Mouse (Mus musculus): ENCODE measurements around the gene Unc5cl. TPM values are rescaled to one million over a fixed set of nuclear protein-coding genes. Genes with fewer than 3 reads are reported as not detected.

Gene Unc5cl
- 0.17 and 0.50 TPM in 2 replicates for polyA plus RNA-seq (2014; fragmentation: Nextera tagmentation; extraction: Ambion mirVana)

DNA sequence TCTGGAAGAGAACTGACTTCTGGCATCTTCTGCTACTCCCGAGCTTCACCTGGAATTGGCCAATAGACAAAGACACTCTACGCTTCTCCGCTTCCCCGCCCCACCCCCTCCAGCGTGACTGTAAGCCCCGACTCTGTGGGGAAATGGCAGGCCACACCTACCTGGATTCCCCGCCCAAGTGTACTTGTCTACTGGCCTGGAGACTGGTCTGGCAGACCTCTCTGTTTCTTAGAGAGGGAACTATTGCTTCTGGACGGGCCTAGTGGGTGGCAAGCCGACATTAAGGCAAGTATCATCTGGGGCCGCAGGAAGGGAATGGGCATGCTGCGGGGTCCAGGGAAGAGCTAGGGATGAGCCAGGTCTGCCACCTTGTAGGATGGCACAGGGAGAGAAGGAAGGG lies at the start of gene Unc5cl:
Gene Unc5cl, plus strand, starts transcription at position 214 of the 400 bp plus-strand sequence.
- no peaks in the 10 kb centered on the region for H3K27me3 ChIP-seq (replicated peaks; ENCODE audit: control insufficient read depth, insufficient read depth, low read length)
- DNase-seq (ENCODE audit: low spot score) (no peak), ATAC-seq (no peak)
- no peaks in the 10 kb centered on the region for H3K9me3 ChIP-seq (replicated peaks; ENCODE audit: control insufficient read depth, low read length)
- H3K4me3 ChIP-seq (ENCODE audit: low read depth, low read length), result no peak within 1 kb of the TSS
- WGBS, result 52% methylated on average over 11 of the region's 11 CpGs
- no peak within 1 kb of the TSS for H3K27ac ChIP-seq (ENCODE audit: low read depth, low read length)
- no peaks in the 10 kb centered on the region for H3K36me3 ChIP-seq (ENCODE audit: control insufficient read depth, insufficient read depth, low read length)
- no peak within 1 kb of the TSS for H3K4me2 ChIP-seq (ENCODE audit: low read length)
- peaks cover 4% of the 10 kb centered on the region; the same call in 1 of the 2 replicates for H3K4me1 ChIP-seq (ENCODE audit: control insufficient read depth, insufficient read depth, low read length)
- no peak within 1 kb of the TSS for H3K9ac ChIP-seq (ENCODE audit: low read length)

GRCm38 (mm10) chr17:48407154-48407553 lies 47.5 kb upstream of the Unc5cl start:
- Histone ChIP-seq H3K9me3 (replicated peaks; ENCODE audit: control insufficient read depth, low read length) (no peaks in the 10 kb centered on the region), H3K4me3 (ENCODE audit: low read depth, low read length) (peak overlapping the region; percentile 87; the same call in 1 of the 2 replicates), H3K27me3 (replicated peaks; ENCODE audit: control insufficient read depth, insufficient read depth, low read length) (no peaks in the 10 kb centered on the region), H3K36me3 (ENCODE audit: control insufficient read depth, insufficient read depth, low read length) (0 out of 2 replicates have a peak, but pooled peaks cover 4% of the 10 kb centered on the region), H3K4me2 (ENCODE audit: low read length) (peak overlapping the region; percentile 89), H3K9ac (ENCODE audit: low read length) (peak overlapping the region; percentile 99; the same call in 1 of the 2 replicates), H3K4me1 (ENCODE audit: control insufficient read depth, insufficient read depth, low read length) (peaks cover 20% of the 10 kb centered on the region), H3K27ac (ENCODE audit: low read depth, low read length) (0 out of 2 replicates have a peak overlapping the region, but pooled peaks have one; percentile 11)
- ATAC-seq (no peak), DNase-seq (ENCODE audit: low spot score) (peak; percentile 10)
- 79% methylated on average over 4 of the region's 4 CpGs for WGBS

DNA sequence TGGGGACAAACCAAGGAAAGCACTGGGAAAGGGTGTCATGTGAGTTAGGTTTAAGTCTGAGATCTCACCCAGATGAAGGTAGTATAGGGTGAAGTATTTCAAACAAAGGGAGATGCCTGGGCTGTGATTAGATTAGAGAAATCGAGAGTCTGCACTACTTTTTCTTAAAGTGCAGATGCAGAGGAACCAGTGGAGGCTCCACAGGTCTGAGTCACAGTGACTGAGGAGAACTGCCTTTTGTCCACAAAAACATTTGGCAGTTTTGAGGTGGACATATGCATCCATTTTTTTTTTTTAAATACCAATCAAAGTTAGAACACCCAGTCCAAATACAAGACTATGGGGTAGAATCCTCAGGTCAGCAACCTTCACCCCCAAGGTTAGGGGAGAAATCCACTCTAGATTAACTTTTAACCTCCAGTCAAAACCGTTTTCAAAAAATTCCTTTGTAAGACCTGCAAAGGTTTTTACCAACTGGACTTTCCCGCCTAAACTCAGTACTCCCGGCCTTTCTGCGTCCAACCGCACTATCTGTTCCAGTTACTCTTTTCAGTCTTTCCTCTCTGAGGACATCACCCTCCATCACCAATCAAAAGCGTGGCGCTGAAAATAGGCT lies 46.7 kb upstream of the Unc5cl start:
- ATAC-seq, result no peak
- Histone ChIP-seq H3K27ac (ENCODE audit: low read depth, low read length) (peak overlapping the region; percentile 100), H3K4me2 (ENCODE audit: low read length) (peak overlapping the region; percentile 89), H3K4me3 (ENCODE audit: low read depth, low read length) (peak overlapping the region; percentile 87), H3K4me1 (ENCODE audit: control insufficient read depth, insufficient read depth, low read length) (peaks cover 20% of the 10 kb centered on the region), H3K27me3 (replicated peaks; ENCODE audit: control insufficient read depth, insufficient read depth, low read length) (no peaks in the 10 kb centered on the region), H3K36me3 (ENCODE audit: control insufficient read depth, insufficient read depth, low read length) (0 out of 2 replicates have a peak, but pooled peaks cover 9% of the 10 kb centered on the region), H3K9me3 (replicated peaks; ENCODE audit: control insufficient read depth, low read length) (no peaks in the 10 kb centered on the region), H3K9ac (ENCODE audit: low read length) (peak overlapping the region; percentile 99)
- no peak for DNase-seq (ENCODE audit: low spot score)
- 6% methylated on average over 8 of the region's 8 CpGs for WGBS

- peak; percentile 27 for ATAC-seq
- under 1% methylated on average over 45 of the region's 47 CpGs for whole genome bisulfite sequencing
- H3K27me3 ChIP-seq (replicated peaks; ENCODE audit: control insufficient read depth, insufficient read depth, low read length), result no peaks in the 10 kb centered on the region
These were observed 46.0 kb upstream of the Unc5cl start for GRCm38 (mm10) chr17:48408526-48409291.

GRCm38 (mm10) chr17:48409380-48410298 lies 45.1 kb upstream of the Unc5cl start, which contains the start of the genes Nfya and Oard1:
Gene Nfya, minus strand, starts transcription at chr17:48409906.
Gene Oard1, plus strand, starts transcription at chr17:48410014.
- Histone ChIP-seq H3K4me3 (ENCODE audit: low read depth, low read length) (peak within 1 kb of the TSS; percentile 87), H3K9ac (ENCODE audit: low read length) (peak within 1 kb of the TSS; percentile 99), H3K27ac (ENCODE audit: low read depth, low read length) (peak within 1 kb of the TSS; percentile 100), H3K36me3 (ENCODE audit: control insufficient read depth, insufficient read depth, low read length) (peaks cover 15% of the 10 kb centered on the region), H3K27me3 (replicated peaks; ENCODE audit: control insufficient read depth, insufficient read depth, low read length) (no peaks in the 10 kb centered on the region), H3K4me1 (ENCODE audit: control insufficient read depth, insufficient read depth, low read length) (peaks cover 20% of the 10 kb centered on the region), H3K9me3 (replicated peaks; ENCODE audit: control insufficient read depth, low read length) (no peaks in the 10 kb centered on the region), H3K4me2 (ENCODE audit: low read length) (peak within 1 kb of the TSS; percentile 89)
- ATAC-seq (peak; percentile 96), DNase-seq (ENCODE audit: low spot score) (peak; percentile 100)
- WGBS, result under 1% methylated on average over 82 of the region's 84 CpGs

More at GRCm38 (mm10) chr17:48408526-48409291, 46.0 kb upstream of the Unc5cl start:
- Histone ChIP-seq H3K36me3 (ENCODE audit: control insufficient read depth, insufficient read depth, low read length) (0 out of 2 replicates have a peak, but pooled peaks cover 9% of the 10 kb centered on the region), H3K27ac (ENCODE audit: low read depth, low read length) (peak overlapping the region; percentile 100), H3K4me2 (ENCODE audit: low read length) (peak overlapping the region; percentile 89), H3K4me1 (ENCODE audit: control insufficient read depth, insufficient read depth, low read length) (peaks cover 20% of the 10 kb centered on the region), H3K9ac (ENCODE audit: low read length) (peak overlapping the region; percentile 99), H3K4me3 (ENCODE audit: low read depth, low read length) (peak overlapping the region; percentile 87), H3K9me3 (replicated peaks; ENCODE audit: control insufficient read depth, low read length) (no peaks in the 10 kb centered on the region)
- peak; percentile 78 for DNase-seq (ENCODE audit: low spot score)

- H3K27ac ChIP-seq (ENCODE audit: low read depth, low read length), result peak overlapping the region; percentile 96
- peak overlapping the region; percentile 75 for H3K9ac ChIP-seq (ENCODE audit: low read length)
- H3K4me3 ChIP-seq (ENCODE audit: low read depth, low read length), result peak overlapping the region; percentile 60
- no peaks in the 10 kb centered on the region for H3K27me3 ChIP-seq (replicated peaks; ENCODE audit: control insufficient read depth, insufficient read depth, low read length)
- peaks cover 20% of the 10 kb centered on the region for H3K4me1 ChIP-seq (ENCODE audit: control insufficient read depth, insufficient read depth, low read length)
- H3K36me3 ChIP-seq (ENCODE audit: control insufficient read depth, insufficient read depth, low read length), result peaks cover 22% of the 10 kb centered on the region
- ATAC-seq (0 out of 2 replicates have a peak, but pooled peaks have one; percentile 0), DNase-seq (ENCODE audit: low spot score) (peak; percentile 54)
- peak overlapping the region; percentile 67 for H3K4me2 ChIP-seq (ENCODE audit: low read length)
- H3K9me3 ChIP-seq (replicated peaks; ENCODE audit: control insufficient read depth, low read length), result no peaks in the 10 kb centered on the region
- under 1% methylated on average over 13 of the region's 13 CpGs for WGBS
These were observed 44.4 kb upstream of the Unc5cl start for GRCm38 (mm10) chr17:48410299-48410785.

GRCm38 (mm10) chr17:48411241-48411640 lies 43.5 kb upstream of the Unc5cl start:
- WGBS, result 42% methylated on average over 8 of the region's 8 CpGs
- peak overlapping the region; percentile 60 for H3K4me3 ChIP-seq (ENCODE audit: low read depth, low read length)
- H3K4me2 ChIP-seq (ENCODE audit: low read length), result peak overlapping the region; percentile 67
- peaks cover 20% of the 10 kb centered on the region for H3K4me1 ChIP-seq (ENCODE audit: control insufficient read depth, insufficient read depth, low read length)
- peak overlapping the region; percentile 75 for H3K9ac ChIP-seq (ENCODE audit: low read length)
- no peaks in the 10 kb centered on the region for H3K27me3 ChIP-seq (replicated peaks; ENCODE audit: control insufficient read depth, insufficient read depth, low read length)
- no peak for ATAC-seq
- H3K27ac ChIP-seq (ENCODE audit: low read depth, low read length), result no peak overlapping the region
- DNase-seq (ENCODE audit: low spot score), result no peak
- H3K9me3 ChIP-seq (replicated peaks; ENCODE audit: control insufficient read depth, low read length), result no peaks in the 10 kb centered on the region
- H3K36me3 ChIP-seq (ENCODE audit: control insufficient read depth, insufficient read depth, low read length), result peaks cover 31% of the 10 kb centered on the region

DNA sequence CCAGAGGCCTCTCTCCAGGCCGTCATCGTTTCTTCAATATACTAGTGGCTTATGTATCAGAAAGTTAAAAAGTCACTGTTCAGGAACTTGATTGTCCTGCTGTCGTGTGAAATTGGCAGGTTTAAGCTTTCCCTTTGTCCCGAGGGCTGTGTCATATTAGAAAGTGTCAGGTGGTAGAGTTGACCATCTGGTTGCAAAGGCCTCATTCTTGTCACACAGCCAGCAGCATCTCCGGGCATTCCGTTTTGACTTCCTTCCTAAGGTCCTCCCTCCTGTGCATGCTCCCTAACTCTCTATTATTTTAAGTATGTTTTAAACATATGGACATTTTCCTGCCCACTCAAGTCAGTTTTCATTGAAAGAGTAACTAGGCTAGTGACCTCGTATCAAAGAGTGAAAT lies 38.7 kb upstream of the Unc5cl start:
- DNase-seq (ENCODE audit: low spot score) (no peak), ATAC-seq (no peak)
- H3K27me3 ChIP-seq (replicated peaks; ENCODE audit: control insufficient read depth, insufficient read depth, low read length), result no peaks in the 10 kb centered on the region
- no peak overlapping the region for H3K4me3 ChIP-seq (ENCODE audit: low read depth, low read length)
- no peak overlapping the region for H3K4me2 ChIP-seq (ENCODE audit: low read length)
- peaks cover 48% of the 10 kb centered on the region for H3K36me3 ChIP-seq (ENCODE audit: control insufficient read depth, insufficient read depth, low read length)
- no peak overlapping the region for H3K27ac ChIP-seq (ENCODE audit: low read depth, low read length)
- 83% methylated on average over 7 of the region's 7 CpGs for WGBS
- H3K9me3 ChIP-seq (replicated peaks; ENCODE audit: control insufficient read depth, low read length), result no peaks in the 10 kb centered on the region
- peaks cover 7% of the 10 kb centered on the region for H3K4me1 ChIP-seq (ENCODE audit: control insufficient read depth, insufficient read depth, low read length)
- H3K9ac ChIP-seq (ENCODE audit: low read length), result no peak overlapping the region

Data from forebrain, embryonic 14.5 days (tissue).